Mouse (Mus musculus) urinary bladder, adult 2 months (tissue): ENCODE data around the gene Glce. TPM values are rescaled to one million over a fixed set of nuclear protein-coding genes. Genes with fewer than 3 reads are reported as not detected.

Experiments
- DNase-seq: peaks from one replicate; pipeline ENCODE4 v3.0.0; 2022; ENCODE audit warnings: low spot score
- polyA plus RNA-seq: library from polyadenylated mRNA; depleted of rRNA; stranded (reverse); fragments of >200 nt; gene quantifications from 2 replicates; pipeline ENCODE4 v1.2.3, GENCODE M21; 2012; rRNA removed

Glce gene
- polyA plus RNA-seq, 1 experiment, result 11.1 TPM

GRCm38 (mm10) chr9:62028072-62028471 is 94.4 kb downstream of the Glce start:
- no peak for DNase-seq

- DNase-seq, result peak; percentile 82
These were observed 95.9 kb downstream of the Glce start, which contains the start of gene Paqr5 for GRCm38 (mm10) chr9:62026600-62026999. Paqr5 (minus strand) TSS chr9:62026856.

GRCm38 (mm10) chr9:62025056-62025455 is 97.4 kb downstream of the Glce start:
- no peak for DNase-seq

GRCm38 (mm10) chr9:62023879-62024278 is 98.6 kb downstream of the Glce start:
- no peak for DNase-seq

- no peak for DNase-seq
These were observed 99.3 kb downstream of the Glce start for GRCm38 (mm10) chr9:62022961-62023680.

GRCm38 (mm10) chr9:62021583-62022120 is 100.8 kb downstream of the Glce start:
- no peak for DNase-seq

- no peak for DNase-seq
These were observed 102.2 kb downstream of the Glce start for GRCm38 (mm10) chr9:62020259-62020658.

- DNase-seq, result peak; percentile 53
These were observed 104.0 kb downstream of the Glce start for GRCm38 (mm10) chr9:62018229-62019093.

- DNase-seq, result no peak
These were observed 105.1 kb downstream of the Glce start for GRCm38 (mm10) chr9:62017329-62017728.

GRCm38 (mm10) chr9:62015504-62015903 is 107.0 kb downstream of the Glce start:
- DNase-seq, result no peak

- DNase-seq, result no peak
These were observed 108.9 kb downstream of the Glce start for GRCm38 (mm10) chr9:62013316-62014097.

- no peak for DNase-seq
These were observed 114.1 kb downstream of the Glce start for GRCm38 (mm10) chr9:62008360-62008759.

Other genes starting within 250 kb of the Glce start
- 6,512 and 6,766 TPM in 2 replicates for gene Rplp1, start 208.1 kb downstream of the Glce start, polyA plus RNA-seq
- gene Kif23, start 175.9 kb downstream of the Glce start, polyA plus RNA-seq, result 12.8 and 13.4 TPM in 2 replicates
- gene Paqr5, start 95.8 kb downstream of the Glce start, polyA plus RNA-seq, result 125 and 147 TPM in 2 replicates
- not detected in 2 replicates for gene Spesp1, start 159.6 kb upstream of the Glce start, polyA plus RNA-seq
- gene Anp32a, start 218.6 kb upstream of the Glce start, polyA plus RNA-seq, result 171 and 244 TPM in 2 replicates